Mouse (Mus musculus) right cerebral cortex, postnatal 10 days (tissue): ENCODE data around the gene Syne3.

Experiments
- DNase-seq, 2 experiments: peaks; one replicate each; pipeline ENCODE4 v3.0.0; 2021; ENCODE audit warnings: low spot score in 2 of 2

Gene Syne3

DNA sequence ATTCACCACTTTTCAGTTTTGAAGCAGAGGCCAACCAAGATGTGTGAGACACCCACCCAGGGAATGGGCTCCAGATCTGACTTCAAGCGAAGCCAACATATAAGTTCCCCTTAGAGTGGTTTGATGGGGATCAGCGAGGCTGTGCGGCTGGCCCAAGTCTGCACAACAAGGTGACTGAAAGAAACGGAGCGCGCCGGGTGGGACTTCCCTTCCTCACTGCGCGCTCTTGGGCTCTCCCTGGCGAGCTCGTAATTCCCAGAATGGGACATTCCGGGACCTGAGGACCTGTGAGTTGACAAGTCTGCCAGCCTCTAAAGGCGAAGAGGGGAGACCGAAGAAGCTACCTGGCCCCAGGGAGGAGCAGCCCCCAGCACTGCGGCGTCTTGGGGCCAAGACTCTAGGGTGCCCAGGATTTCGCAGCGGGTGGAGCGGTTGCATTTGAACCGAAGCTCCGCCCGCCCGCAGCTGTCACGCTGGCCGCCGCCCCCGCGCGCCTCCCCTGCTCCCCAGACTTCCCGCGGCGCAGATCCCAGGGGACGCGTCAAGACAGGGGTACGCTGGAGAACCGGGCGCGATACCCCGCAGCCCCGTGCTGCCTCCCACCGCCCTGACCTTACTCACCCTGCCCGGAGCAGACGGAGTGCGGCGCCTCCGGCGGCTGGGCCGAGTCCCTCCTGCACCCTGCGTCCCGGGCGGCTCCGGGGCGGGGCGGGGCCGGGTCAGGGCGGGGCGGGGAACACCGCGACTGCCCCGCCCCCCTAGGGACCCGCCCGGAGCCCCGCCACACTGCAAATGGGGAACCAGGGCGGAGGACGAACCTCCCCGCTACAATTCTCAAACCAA is at the start of gene Syne3:
TSS of gene Syne3 (minus strand) at position 440 of the 843 bp plus-strand sequence.
- peak; percentile 58 to 67 for DNase-seq

- DNase-seq = no peak
Observed at GRCm38 (mm10) chr12:105055308-105055707, 45.7 kb upstream of the Syne3 start.

DNA sequence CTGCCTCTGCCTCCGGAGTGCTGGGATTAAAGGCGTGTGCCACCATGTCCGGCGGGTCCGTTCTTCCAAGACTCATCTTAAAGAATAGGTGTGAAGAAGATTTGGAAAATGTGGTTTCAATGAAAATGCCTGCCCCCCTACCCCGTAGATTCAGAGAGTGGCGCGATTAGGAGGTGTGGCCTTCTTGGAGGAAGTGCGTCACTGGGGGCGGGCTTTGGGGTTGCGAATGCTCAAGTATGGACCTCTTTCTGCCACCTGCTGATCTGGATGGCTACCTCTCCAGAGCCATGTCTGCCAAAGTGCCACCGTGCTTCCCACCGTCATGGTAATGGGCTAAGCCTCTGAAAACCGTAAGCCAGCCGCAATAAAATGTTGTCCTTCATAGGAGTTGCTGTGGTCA is 44.4 kb upstream of the Syne3 start:
- DNase-seq = no peak

DNA sequence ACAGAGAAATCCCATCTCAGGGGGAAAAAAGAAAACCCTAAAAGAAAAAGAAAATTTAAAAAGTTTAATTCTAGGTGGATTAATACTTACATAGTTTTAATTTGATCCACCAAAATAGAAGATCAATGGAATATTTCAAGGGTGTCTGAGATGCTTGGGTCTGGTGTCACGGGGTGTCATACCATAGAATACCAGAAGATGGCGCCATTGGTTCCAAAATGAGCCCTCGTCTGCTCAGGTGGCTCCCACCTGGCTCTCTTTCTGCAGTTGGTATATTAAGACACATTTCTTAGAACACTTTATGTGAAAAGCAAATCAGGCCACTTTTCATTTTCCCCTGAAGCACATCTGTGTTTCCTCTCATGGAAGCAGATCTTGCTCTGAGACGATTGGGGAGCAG is 41.3 kb upstream of the Syne3 start:
- DNase-seq = peak; percentile 58 to 80

GRCm38 (mm10) chr12:105049813-105050212 is 40.2 kb upstream of the Syne3 start:
- DNase-seq = no peak

- peak in 1 of 2 experiments; percentile 19 for DNase-seq
Observed at GRCm38 (mm10) chr12:105048301-105048863, 38.8 kb upstream of the Syne3 start.

GRCm38 (mm10) chr12:105044775-105045174 is 35.2 kb upstream of the Syne3 start:
- no peak for DNase-seq

DNA sequence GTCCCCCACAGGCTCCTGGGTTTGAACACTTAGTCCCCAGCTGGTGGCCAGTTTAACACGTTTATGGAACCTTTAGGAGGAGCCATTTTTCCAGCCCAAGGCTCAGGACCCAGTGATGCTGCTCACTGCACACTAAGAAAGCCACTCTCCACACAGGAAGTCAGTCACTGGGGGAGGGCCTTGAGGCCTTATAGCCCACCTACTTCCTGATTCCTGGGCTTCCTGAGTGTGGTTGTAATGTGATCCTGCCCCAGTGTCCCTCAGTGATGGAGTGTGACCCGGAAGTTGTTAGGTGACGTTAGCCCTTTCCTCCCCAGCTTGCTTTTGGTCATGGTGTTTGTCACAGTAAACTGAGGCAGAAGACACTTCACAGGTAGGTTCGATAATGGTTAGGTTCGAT is 33.5 kb upstream of the Syne3 start:
- DNase-seq = no peak

GRCm38 (mm10) chr12:105040950-105041349 is 31.3 kb upstream of the Syne3 start:
- no peak for DNase-seq

DNA sequence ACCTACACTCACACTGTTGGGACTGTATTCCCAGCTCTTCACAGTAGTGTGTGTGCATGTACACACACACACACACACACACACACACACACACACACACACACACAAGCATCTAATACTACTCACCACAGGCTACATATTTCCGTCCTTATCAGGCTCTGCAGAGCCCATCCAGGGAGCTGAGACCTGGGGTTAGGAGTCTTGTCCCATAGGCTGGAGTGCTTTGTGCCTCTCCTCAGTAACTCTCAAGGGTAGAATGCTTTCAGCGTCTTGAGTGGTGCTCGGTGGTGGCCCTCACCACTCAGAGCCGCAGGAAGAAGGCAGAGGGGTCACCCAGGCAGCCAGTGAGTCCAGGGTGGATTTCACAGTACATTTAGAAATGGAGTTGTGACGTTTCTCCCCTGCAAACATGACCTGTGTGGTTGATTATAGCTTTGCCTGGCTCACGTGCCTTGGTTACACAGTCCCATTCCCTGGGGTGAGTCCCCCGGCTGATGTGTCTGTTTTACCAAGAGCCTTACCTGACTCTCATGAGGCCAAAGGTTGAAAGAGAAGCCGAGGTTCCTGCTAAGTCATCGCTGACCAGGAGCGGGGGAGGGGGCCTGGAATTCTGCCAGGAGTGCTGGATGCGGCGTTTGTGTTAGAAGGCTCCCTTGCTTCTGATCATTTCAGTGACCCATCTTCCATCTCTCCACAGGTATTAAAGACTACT is 30.1 kb upstream of the Syne3 start:
- DNase-seq = no peak

DNA sequence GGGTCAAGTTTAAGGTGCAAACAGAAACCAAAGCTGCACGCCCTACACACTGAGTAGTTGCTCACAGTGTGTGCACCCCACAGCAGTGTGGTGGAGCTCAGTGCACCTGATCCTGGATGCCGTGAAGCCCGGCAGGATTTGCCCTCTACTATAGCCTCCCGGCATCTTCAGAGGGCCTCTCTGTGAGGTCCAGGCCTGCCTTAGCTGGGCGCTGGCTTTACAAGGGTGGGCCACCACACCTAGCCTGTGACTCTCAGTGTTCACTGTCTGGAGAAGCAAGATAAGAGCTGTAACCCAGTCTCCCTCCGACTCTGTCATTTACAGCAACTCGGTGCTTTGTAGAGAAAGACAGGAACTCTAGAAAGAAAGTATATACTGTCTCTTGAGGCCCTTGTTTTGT is 29.3 kb upstream of the Syne3 start:
- no peak for DNase-seq

DNA sequence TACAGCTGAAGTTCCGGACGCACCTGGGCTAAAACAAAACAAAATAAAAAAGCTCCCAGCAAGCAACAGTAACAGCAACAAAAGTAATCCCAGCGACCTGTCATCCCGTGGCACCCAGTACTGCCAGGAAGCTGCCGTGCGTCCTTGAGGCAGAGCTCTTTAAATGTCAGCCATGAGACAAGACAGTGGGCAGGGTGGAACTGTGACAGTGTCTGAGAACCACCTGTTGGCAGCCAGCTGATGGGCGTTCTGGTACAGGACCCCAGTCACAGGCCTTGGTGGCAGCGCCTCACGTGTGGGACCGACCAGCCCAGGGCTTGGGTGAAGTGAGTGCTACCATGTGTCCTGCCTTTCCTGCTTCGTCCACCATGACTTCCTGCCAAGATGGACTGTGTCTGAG is 28.6 kb upstream of the Syne3 start:
- no peak for DNase-seq

GRCm38 (mm10) chr12:105034130-105034769 is 24.6 kb upstream of the Syne3 start:
- DNase-seq = no peak

DNA sequence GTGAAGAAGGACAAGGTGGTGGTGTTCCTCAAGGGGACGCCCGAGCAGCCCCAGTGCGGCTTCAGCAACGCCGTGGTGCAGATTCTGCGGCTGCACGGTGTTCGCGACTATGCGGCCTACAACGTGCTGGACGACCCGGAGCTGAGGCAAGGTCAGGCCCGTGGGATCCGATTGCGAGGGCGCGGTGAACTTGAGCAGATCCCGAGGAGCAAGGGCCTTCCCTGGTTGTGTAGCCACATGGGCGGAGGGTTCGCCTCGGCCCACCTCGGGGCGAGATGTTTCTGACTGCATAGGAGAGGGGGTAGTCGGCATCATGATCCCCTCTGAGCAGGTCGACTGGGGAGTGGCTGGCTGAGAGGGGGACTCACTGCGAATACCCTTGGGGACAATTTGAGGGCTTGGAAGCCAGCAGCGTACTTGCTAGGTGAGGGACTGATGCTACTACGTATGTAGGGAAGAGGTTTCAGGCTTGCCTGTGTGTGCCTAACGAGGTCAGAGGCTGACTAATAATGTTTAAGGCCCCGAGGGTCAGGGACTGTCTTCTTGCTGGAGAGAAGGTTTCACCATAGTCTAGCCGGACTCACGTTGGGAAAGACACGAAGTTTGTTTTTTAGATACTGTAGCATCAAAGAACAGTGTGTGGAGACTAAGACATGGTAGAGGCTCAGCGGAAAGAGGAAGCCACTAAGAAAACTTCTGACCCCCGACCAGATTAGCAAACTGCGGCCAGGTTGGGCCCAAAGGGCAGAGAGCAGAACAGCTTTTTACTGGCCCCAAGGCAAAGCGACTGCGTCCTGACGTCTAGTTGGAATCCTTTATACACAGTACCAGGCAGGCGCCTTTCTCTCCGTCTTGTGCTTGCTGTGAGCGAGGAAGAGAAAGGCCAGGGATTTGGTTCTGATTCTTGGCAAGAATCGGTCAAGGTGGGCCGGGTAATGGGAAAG is 23.5 kb upstream of the Syne3 start:
- DNase-seq = peak in 1 of 2 experiments; percentile 68

DNA sequence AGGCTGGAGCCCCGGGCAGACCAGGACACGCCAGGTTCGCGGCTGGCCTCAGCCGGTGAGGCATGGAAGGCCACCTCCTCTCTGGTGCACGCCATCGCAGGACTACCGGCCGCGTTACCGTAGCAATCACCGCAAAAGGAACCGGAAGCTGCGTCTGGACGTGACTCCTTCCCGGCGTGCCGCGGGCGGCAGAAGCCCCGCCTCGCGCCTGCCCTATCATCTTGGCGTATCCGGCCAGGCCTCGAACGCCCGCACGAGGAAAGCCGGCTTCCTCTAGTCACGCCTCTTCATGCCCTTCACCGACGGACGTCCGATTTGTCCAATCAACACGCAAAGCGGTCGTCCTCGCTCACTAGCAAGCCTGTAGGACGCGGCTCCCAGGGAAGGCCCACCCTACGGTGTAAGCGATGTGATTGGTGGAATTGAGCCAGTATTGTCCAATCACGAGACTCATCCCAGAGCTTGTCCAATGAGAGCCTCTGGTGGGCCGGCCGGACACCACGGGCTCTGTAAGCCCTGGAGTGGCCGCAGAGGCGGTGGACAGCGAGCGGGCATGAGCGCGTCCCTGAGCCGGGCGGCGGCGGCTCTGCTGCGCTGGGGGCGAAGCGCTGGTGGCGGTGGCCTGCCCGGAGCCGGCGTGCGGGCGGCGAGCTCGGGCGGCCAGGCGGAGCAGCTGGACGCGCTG is 22.7 kb upstream of the Syne3 start, which contains the start of gene Glrx5:
TSS of gene Glrx5 (plus strand) at position 542 of the 685 bp plus-strand sequence.
- peak; percentile 100 for DNase-seq

- no peak for DNase-seq
Observed at GRCm38 (mm10) chr12:105031081-105032058, 21.8 kb upstream of the Syne3 start.

- no peak for DNase-seq
Observed at GRCm38 (mm10) chr12:105029890-105030289, 20.3 kb upstream of the Syne3 start.

DNA sequence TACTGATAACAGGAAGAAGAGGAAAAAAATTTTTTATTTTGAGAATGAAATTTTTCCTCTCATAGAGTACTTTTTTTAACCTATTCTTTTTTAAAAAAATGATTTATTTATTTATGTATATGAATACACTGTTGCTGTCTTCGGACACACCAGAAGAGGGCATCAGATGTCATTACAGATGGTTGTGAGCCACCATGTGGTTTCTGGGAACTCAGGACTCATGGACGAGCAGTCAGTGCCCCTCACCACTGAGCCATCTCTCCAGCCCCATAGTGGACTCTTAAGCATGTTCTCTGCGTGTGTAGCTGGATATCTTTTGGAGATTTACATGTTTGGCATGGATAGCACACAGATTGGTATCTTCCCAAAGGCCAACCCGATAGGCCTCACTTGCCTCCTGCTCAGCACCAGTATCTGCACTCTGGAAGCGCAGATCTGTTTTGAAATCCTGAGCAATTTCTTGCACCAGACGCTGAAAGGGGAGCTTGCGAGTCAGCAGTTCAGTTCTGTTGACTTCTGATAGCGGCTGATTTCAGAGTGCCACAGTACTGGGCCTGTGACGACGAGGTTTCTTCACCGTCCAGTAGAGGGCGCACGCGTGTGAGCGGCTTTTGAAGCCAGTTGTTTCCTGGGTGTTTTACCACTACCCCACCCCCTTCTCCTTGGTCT is 17.8 kb upstream of the Syne3 start:
- peak; percentile 57 to 74 for DNase-seq
